Mouse (Mus musculus) gastrocnemius, adult 2 months (tissue): ENCODE data around the gene Mlxip. TPM values are rescaled to one million over a fixed set of nuclear protein-coding genes. Genes with fewer than 3 reads are reported as not detected.

Experiments used
- DNase-seq: peaks from one replicate; pipeline ENCODE4 v3.0.0; 2022
- H3K27ac ChIP-seq: fragments of 200-600 bp; 2 replicates; pipeline ENCODE4 v1.8.1; 2022; ENCODE audit warnings: mild to moderate bottlenecking
- H3K4me3 ChIP-seq: fragments of 200-600 bp; 2 replicates; pipeline ENCODE4 v1.8.1; 2022; ENCODE audit warnings: mild to moderate bottlenecking, moderate library complexity
- CTCF ChIP-seq: fragments of 200-600 bp; IDR thresholded peaks from 2 replicates; pipeline ENCODE4 v1.8.1; 2022; ENCODE audit warnings: antibody characterized with exemption, mild to moderate bottlenecking, moderate library complexity
- intact Hi-C: fragments of 180-260 bp; cut with DNase I; formaldehyde crosslinking; loops from one replicate; pipeline ENCODE4 v1.15.1; 2025
- total RNA-seq, 2 experiments: library from RNA; stranded (reverse); gene quantifications; 2 replicates each; pipeline ENCODE4 v1.2.3; 2021

The Mlxip gene
- total RNA-seq, 2 experiments from 2014 or later = 55.7 to 66.0 TPM

DNA sequence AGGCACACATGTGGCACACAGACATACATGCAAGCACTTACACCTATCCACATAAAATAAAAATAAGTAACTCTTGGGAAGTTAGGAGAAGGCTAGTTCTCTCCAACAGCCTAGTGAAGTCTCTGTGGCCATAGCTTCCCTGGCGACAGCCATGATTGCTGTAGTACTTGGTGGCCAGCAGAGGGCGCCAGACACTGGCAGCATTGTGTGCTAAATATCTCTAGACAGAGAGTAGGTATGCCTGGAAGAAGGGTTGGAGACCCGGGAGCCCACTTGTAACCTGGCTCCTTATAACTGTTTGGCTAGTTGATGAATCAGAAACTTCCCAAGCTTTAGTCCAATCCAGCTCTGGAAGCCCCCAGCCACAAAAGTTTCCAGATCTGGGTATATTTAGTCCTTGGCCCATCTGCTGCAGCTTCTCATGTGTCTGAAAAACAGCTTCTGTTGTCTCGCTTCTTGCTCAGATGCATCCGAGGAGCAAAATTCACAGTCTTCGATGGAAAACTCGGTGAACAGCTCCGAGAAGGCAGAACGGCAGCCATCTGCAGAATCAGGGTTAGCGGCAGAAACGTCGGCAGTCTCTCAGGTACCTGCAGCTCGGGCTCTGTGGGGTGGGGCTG, 25.6 kb upstream of the Mlxip start:
- intact Hi-C loops = loop anchor here (2.0 kb wide), 1 partner anchor 68 kb away; no protein-coding TSS in a partner anchor

DNA sequence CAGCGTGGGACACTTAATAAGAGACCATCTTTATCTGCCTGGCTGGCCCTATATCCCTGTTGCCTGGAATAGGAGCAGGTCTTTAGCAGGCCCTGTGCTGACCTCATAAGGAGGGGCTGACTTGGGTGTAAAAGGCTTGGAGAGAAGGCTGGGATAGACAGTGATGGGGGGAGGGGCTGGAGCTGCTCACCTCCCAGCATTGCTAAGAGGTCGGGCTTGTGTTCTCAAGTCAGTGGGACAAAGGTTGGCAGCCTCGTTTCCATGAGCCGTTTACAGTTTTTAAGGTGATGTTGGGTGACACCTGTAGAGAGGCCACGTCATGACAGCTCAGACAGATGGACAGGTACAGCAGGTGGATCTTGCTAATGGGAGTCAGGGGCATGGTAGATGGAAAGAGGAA, 24.5 kb upstream of the Mlxip start:
- Histone ChIP-seq H3K27ac (no peak overlapping the region), H3K4me3 (no peak overlapping the region)
- TF ChIP-seq CTCF = no peak
- intact Hi-C loops = no loop called here
- DNase-seq = no peak

More for the DNA sequence above, 25.6 kb upstream of the Mlxip start:
- H3K4me3 ChIP-seq = no peak overlapping the region
- no peak overlapping the region for H3K27ac ChIP-seq
- TF ChIP-seq CTCF = peak; percentile 98
- peak; percentile 63 for DNase-seq

GRCm38 (mm10) chr5:123375262-123375661, 19.3 kb upstream of the Mlxip start:
- TF ChIP-seq CTCF = no peak
- DNase-seq = no peak
- H3K27ac ChIP-seq = no peak overlapping the region
- intact Hi-C loops = loop anchor here (5.0 kb wide), 2 partner anchors 88 to 122 kb away; no protein-coding TSS in a partner anchor
- no peak overlapping the region for H3K4me3 ChIP-seq

- no peak for TF ChIP-seq CTCF
- DNase-seq = no peak
- Histone ChIP-seq H3K27ac (no peak overlapping the region), H3K4me3 (no peak overlapping the region)
- intact Hi-C loops = loop anchor here (5.0 kb wide), 2 partner anchors 89 to 121 kb away; no protein-coding TSS in a partner anchor
These were observed 18.7 kb upstream of the Mlxip start for GRCm38 (mm10) chr5:123375793-123376452.

GRCm38 (mm10) chr5:123376569-123376968, 18.0 kb upstream of the Mlxip start:
- no peak for TF ChIP-seq CTCF
- H3K4me3 ChIP-seq = peak overlapping the region; percentile 43
- intact Hi-C loops = loop anchor here (5.0 kb wide), 2 partner anchors 89 to 121 kb away; no protein-coding TSS in a partner anchor
- DNase-seq = peak; percentile 78
- H3K27ac ChIP-seq = no peak overlapping the region

- peak overlapping the region; percentile 44 for H3K27ac ChIP-seq
- TF ChIP-seq CTCF = no peak; the same call in 1 of the 2 replicates
- peak; percentile 86 for DNase-seq
- peak overlapping the region; percentile 18; the same call in 1 of the 2 replicates for H3K4me3 ChIP-seq
- intact Hi-C loops = loop anchor here (1.0 to 5.0 kb wide), 3 partner anchors 59 to 120 kb away; no protein-coding TSS in a partner anchor
These were observed 17.3 kb upstream of the Mlxip start for GRCm38 (mm10) chr5:123377120-123377955.

- H3K4me3 ChIP-seq = no peak overlapping the region
- intact Hi-C loops = loop anchor here (5.0 kb wide), 2 partner anchors 91 to 119 kb away; no protein-coding TSS in a partner anchor
- no peak for DNase-seq
- no peak for TF ChIP-seq CTCF
- H3K27ac ChIP-seq = no peak overlapping the region
These were observed 15.9 kb upstream of the Mlxip start for GRCm38 (mm10) chr5:123378712-123379111.

DNA sequence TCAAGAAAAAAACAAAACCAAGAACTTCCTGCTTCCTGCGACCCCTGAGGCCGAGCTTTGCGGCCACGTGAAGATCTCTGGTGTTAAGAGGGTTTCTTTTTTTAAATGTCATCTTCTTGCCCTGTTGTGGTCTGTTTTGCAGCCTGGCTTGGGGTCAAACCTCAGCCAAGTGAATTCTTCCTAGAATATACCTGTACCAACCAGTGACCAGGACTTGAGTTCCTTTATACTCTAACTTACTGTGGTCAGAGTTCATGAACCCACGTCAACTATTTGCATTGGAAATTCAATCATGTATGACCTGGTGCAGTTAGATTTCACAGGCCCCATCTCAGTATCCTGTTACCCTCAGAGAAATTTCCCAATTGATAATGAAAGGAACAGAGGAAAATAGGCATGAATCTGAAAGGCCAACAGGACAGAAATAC, 15.1 kb upstream of the Mlxip start:
- TF ChIP-seq CTCF = no peak
- intact Hi-C loops = loop anchor here (5.0 kb wide), 2 partner anchors 92 to 118 kb away; no protein-coding TSS in a partner anchor

GRCm38 (mm10) chr5:123381968-123382367, 12.6 kb upstream of the Mlxip start:
- H3K27ac ChIP-seq = no peak overlapping the region; the same call in 1 of the 2 replicates
- DNase-seq = no peak
- no peak for TF ChIP-seq CTCF
- peak overlapping the region; percentile 43 for H3K4me3 ChIP-seq
- intact Hi-C loops = no loop called here

More for the DNA sequence above, 15.1 kb upstream of the Mlxip start:
- DNase-seq = no peak
- no peak overlapping the region for H3K4me3 ChIP-seq
- no peak overlapping the region for H3K27ac ChIP-seq

GRCm38 (mm10) chr5:123382686-123383085, 11.9 kb upstream of the Mlxip start:
- no peak for DNase-seq
- no peak for TF ChIP-seq CTCF
- H3K4me3 ChIP-seq = no peak overlapping the region
- no peak overlapping the region for H3K27ac ChIP-seq
- intact Hi-C loops = no loop called here

- Histone ChIP-seq H3K4me3 (no peak overlapping the region), H3K27ac (no peak overlapping the region)
- TF ChIP-seq CTCF = no peak
- intact Hi-C loops = no loop called here
- no peak for DNase-seq
These were observed 6.1 kb upstream of the Mlxip start for GRCm38 (mm10) chr5:123388452-123388851.

DNA sequence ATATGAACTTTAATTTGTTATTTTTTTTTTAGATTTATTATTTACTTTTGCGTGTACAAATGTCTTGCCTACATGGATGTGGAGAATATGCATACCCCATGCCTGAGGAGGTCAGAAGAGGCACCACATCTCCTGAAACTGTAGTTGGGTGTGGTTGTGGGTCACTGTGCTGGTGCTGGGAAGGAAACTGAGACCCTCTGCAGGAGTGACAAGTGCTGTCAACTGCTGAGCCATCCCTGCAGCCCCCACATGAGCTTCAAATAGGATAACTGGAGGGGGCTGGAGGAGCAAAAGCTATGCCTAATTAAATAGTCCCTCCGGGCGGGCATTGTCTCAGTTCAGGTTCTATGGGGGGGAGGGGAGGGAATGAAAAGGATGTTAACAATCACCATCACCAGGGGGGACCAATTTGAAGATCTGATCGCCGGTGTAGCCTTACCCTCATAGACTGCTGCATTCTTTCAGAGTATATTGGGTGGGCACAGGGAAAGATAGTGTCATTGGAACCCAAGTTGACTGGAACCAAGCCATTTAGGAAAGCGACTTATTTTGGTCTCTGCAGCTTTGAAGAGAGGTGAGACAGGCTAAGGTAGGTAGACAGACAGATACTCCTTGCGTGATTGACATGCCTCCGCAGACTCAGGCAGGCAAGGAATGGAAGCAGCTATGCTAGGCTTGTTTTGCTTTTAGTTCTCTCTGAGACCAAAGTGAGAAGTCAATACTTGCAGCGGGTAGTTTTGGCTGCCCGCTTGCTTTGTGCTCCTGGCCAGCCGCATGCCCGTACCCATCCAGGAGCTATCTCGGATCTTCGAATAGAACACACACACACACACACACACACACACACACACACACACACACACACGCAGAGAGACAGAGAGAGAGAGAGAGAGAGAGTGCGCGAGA, 3.8 kb upstream of the Mlxip start:
- no peak overlapping the region for H3K27ac ChIP-seq
- no peak for TF ChIP-seq CTCF
- H3K4me3 ChIP-seq = peak overlapping the region; percentile 49
- intact Hi-C loops = loop anchor here (5.0 kb wide), 1 partner anchor 42 kb away; no protein-coding TSS in a partner anchor
- DNase-seq = no peak
